Mouse (Mus musculus) small intestine, adult 2 months (tissue): ENCODE measurements at regions not wholly inside any gene's neighbourhood (a gene's known extent, or its start where the extent isn't known, plus 50 kb on each side); places are given as distances from the start of the nearest gene placed in this dataset.

Source experiments
- H3K27ac ChIP-seq: fragments of 200-500 bp; 2 replicates; pipeline ENCODE4 v1.5.1; 2012; ENCODE audit warnings: low read depth, low read length, control low read depth, inconsistent platforms; ENCODE audit not compliant: insufficient read depth
- H3K27me3 ChIP-seq: fragments of 200-500 bp; 2 replicates; pipeline ENCODE4 v1.6.1; 2012; ENCODE audit warnings: mild to moderate bottlenecking, moderate library complexity, low read length, inconsistent platforms; ENCODE audit not compliant: control insufficient read depth, insufficient read depth
- H3K36me3 ChIP-seq: fragments of 200-500 bp; 2 replicates; pipeline ENCODE4 v1.6.1; 2012; ENCODE audit warnings: mild to moderate bottlenecking, low read length, control low read depth, inconsistent platforms; ENCODE audit not compliant: control insufficient read depth, insufficient read depth
- H3K4me1 ChIP-seq: fragments of 200-500 bp; 2 replicates; pipeline ENCODE4 v1.6.1; 2012; ENCODE audit warnings: low read length, inconsistent platforms, mixed read lengths; ENCODE audit not compliant: control insufficient read depth, insufficient read depth, insufficient read length
- H3K4me3 ChIP-seq: fragments of 200-500 bp; 2 replicates; pipeline ENCODE4 v1.5.1; 2012; ENCODE audit warnings: low read depth, mild to moderate bottlenecking, control low read depth, inconsistent platforms, low read length, moderate library complexity
- CTCF ChIP-seq: fragments of 200-500 bp; IDR thresholded peaks from 2 replicates; pipeline ENCODE4 v1.5.1; 2012; ENCODE audit warnings: low read depth, mild to moderate bottlenecking, control low read depth, inconsistent platforms, low read length, moderate library complexity, mixed read lengths; ENCODE audit not compliant: insufficient replicate concordance, insufficient read length; ENCODE audit errors: extremely low read depth
- POLR2A ChIP-seq: fragments of 200-500 bp; IDR thresholded peaks from 2 replicates; pipeline ENCODE4 v1.6.1; 2012; ENCODE audit warnings: low read depth, mild to moderate bottlenecking, control low read depth, inconsistent platforms, low read length, moderate library complexity
- WGBS: fragments of 180-500 bp; shearing (Covaris S2); methylation state at CpG from one replicate; pipeline ENCODE4 v1.1.7; 2018; 5-methylcytosine and 5-hydroxymethylcytosine counted together

DNA sequence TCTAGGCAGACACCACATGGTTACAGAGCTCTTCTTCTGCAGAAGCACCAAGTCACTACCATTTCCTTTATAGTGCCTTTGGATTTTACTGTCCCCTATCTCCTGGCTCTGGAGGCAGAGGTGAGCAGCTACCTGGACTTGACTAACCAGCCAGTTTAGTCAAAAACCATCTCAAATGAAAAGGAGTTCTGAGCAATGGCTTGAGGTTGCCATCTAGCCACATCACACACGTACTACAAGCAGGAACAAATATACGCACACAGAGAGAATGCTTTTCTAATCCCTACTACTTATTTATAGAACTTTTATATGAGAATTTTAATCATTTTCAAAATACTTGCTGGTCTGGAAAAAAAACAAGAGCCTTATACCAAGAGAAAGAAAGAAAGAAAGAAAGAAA is 243.5 kb downstream of the Nsun3 start:
- Histone ChIP-seq H3K27ac (no peak overlapping the region), H3K4me1 (no peaks in the 10 kb centered on the region), H3K27me3 (no peaks in the 10 kb centered on the region), H3K4me3 (no peak overlapping the region), H3K36me3 (no peaks in the 10 kb centered on the region)
- no peak for TF ChIP-seq POLR2A
- TF ChIP-seq CTCF, result no peak
- 84% methylated on average over 2 of the region's 2 CpGs for WGBS

DNA sequence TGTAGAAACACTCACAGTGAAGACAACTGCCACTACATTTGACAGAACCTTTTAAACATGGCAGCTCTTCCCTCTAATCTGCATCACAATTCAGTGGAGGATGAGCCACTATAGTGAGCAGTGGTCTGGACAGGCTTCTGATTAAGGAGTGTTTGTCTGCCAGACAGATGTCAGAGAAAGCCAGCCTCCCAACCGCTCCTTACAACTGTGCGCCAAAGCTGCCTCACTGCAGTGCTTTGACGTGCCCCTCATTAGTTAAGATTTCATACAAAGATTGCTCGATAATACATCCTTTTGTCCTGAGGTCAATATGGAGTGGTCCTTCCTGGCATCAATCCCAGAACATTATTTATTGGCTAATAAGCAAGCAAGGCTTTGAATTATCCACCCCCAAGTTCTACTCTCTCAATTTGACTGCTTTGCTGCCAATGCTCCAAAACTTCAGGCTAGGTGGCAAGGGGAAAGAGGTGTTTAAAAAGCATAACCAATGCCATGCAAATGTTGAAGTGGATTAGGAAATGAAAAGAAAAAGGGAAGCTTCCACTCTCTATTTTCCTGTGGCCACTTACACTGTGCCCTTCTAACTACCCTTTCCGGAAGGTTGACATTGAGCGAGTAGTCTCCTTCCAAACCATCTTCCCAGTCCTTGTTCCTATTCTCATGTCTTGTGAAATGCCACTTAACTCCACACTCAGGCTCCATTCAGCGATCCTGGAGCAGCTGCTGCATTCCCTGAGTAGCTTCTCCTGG is 248.7 kb downstream of the Nsun3 start:
- no peak overlapping the region for H3K27ac ChIP-seq
- TF ChIP-seq CTCF (no peak), POLR2A (no peak)
- H3K4me3 ChIP-seq, result no peak overlapping the region
- H3K27me3 ChIP-seq, result no peaks in the 10 kb centered on the region
- no peaks in the 10 kb centered on the region for H3K4me1 ChIP-seq
- no peaks in the 10 kb centered on the region for H3K36me3 ChIP-seq
- 75% methylated on average over 7 of the region's 7 CpGs for WGBS

DNA sequence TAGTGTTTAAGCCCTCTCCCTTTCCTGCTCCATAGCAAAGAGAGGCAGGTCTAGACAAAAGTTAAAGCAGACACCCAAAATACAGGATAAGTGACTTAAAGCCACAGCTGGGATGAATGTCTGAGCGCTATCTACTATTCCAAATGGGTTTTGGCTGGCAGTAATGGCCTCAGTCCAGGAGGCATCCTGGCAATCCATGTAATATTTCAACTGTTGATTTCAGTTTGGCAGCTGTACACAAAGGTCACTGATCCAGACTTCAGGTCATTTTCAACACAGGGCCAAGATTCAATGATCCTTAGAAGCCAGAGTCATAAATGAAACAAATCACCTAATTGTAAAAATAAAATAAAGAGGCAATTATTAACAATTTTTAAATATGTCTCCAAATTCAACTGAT is 277.3 kb downstream of the Nsun3 start:
- Histone ChIP-seq H3K27me3 (no peaks in the 10 kb centered on the region), H3K27ac (no peak overlapping the region), H3K36me3 (no peaks in the 10 kb centered on the region), H3K4me1 (no peaks in the 10 kb centered on the region), H3K4me3 (no peak overlapping the region)
- no peak for TF ChIP-seq CTCF
- TF ChIP-seq POLR2A, result no peak
- 72% methylated on average over 1 of the region's 1 CpGs for WGBS

DNA sequence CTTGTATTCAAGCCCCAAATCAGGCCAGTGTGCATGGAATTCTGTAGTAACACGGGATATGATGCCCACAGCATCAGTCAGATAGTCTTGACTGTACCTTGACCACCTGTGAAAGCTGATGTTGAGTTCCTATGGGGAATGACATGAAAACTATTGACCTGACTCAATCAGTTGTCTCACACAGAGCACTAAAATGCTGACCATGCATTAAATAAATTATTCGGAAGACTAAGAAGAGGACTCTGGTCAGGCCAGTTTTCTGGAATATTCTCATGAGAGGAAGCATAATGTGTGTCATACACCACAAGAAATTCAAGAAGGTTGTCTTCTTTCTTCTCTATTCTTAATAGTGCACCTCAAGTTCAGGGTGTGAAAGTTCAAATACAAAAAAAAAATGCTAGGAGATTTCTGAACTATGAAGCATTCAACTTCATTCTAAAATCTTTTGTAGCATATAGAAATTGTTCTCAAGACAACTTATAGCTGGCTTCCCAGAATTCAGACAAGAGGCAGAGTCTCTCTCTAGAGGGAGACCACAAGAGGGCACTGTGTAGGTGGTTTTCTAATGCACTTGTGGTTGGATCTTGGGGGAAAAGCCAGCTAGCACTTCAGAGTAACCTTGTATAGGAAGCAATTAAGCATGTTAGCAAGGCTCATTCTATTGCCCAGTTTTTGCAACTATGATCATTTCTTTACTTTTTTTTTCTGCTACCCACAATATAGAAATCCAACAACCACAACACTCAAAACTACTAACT is 279.7 kb downstream of the Nsun3 start:
- Histone ChIP-seq H3K27ac (no peak overlapping the region), H3K36me3 (no peaks in the 10 kb centered on the region), H3K4me1 (no peaks in the 10 kb centered on the region), H3K4me3 (no peak overlapping the region), H3K27me3 (no peaks in the 10 kb centered on the region)
- 43% methylated on average over 2 of the region's 2 CpGs for WGBS
- no peak for TF ChIP-seq CTCF
- no peak for TF ChIP-seq POLR2A

DNA sequence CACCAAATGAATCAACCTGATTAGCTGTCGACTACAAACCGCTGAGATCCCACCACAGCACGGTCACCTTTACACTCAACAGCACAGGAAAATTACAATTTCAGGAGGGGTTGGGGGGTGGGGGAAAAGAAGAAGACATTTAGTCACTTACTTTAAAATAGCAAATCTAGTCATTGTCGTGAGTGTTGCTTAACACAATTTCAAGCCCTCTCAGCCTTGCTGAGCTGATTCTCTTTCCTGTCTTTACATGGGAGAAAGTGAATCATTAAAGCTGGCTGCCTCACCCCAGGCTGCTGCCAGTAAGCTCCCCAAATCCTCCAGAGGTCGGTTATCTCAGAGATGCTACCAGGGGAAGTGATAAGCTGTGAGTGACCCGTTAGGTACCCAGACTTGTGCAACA is 285.7 kb downstream of the Nsun3 start:
- Histone ChIP-seq H3K27ac (no peak overlapping the region), H3K27me3 (no peaks in the 10 kb centered on the region), H3K4me3 (no peak overlapping the region), H3K4me1 (no peaks in the 10 kb centered on the region), H3K36me3 (no peaks in the 10 kb centered on the region)
- TF ChIP-seq POLR2A, result no peak
- TF ChIP-seq CTCF, result no peak
- WGBS, result 56% methylated on average over 6 of the region's 6 CpGs

DNA sequence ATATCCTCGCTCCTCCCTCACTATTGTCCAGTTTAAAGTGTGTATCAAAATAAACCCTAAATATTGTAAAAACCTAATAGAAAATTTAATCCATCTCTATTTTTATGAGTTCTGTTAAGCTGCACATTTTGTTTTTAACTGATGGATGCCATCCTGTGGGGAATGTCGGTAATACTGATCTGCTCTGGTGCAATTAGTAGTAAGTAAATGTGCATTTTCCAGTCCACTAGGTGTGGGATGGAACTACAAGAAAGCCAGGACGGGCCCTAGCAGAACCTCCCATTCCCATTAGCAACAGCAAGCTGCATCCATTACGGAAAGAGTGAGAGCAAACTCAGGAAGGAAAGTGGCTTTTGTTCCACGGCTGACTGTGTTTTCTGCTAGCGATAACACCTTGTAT is 286.3 kb downstream of the Nsun3 start:
- 80% methylated on average over 6 of the region's 6 CpGs for WGBS
- H3K27me3 ChIP-seq, result no peaks in the 10 kb centered on the region
- no peak overlapping the region for H3K27ac ChIP-seq
- H3K4me1 ChIP-seq, result no peaks in the 10 kb centered on the region
- no peak overlapping the region for H3K4me3 ChIP-seq
- no peak for TF ChIP-seq POLR2A
- TF ChIP-seq CTCF, result no peak
- no peaks in the 10 kb centered on the region for H3K36me3 ChIP-seq

DNA sequence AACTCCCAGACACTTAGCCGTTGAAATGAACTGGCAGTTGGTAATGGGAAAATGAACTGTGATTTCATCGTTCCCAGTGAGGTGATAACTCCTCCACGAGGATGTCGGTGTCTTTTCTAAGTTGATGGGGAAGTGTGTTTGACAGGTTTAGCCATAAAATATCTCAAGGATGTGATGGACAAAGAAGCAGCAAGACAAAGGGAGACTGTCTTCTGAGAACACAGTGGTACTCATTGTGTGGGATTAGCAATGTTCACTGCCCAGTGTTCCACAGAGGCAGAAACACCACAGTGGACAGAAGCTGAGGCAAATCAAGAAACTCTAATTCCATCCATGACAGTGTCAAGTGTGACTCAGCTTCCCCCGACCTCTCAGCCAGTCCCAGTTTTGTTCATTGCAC is 287.9 kb downstream of the Nsun3 start:
- 78% methylated on average over 5 of the region's 5 CpGs for WGBS
- H3K36me3 ChIP-seq, result no peaks in the 10 kb centered on the region
- TF ChIP-seq POLR2A (no peak), CTCF (no peak)

DNA sequence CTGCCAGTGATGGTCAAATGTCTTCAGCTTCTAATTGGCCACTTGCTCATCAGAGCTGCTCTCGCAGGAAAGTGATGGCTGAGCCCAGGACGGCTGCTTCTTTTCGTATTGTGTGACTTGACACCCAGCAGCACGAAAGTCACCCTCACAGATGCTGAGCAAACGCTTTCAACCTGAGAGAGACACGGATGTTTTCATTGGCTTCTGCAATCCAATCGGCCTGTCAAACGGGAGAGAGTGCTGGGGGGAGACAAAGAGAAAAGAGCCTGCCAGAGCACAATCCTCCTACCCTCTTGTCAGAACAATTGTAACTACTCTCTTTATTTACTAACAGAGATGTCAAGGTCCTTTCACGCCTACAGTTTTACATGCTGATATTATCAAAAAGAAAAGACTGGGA is 289.9 kb downstream of the Nsun3 start:
- Histone ChIP-seq H3K27me3 (no peaks in the 10 kb centered on the region), H3K36me3 (no peaks in the 10 kb centered on the region), H3K4me1 (no peaks in the 10 kb centered on the region), H3K27ac (no peak overlapping the region), H3K4me3 (no peak overlapping the region)
- 47% methylated on average over 9 of the region's 9 CpGs for WGBS
- TF ChIP-seq POLR2A (no peak), CTCF (no peak)

More for the DNA sequence above, 287.9 kb downstream of the Nsun3 start:
- no peaks in the 10 kb centered on the region for H3K4me1 ChIP-seq
- no peaks in the 10 kb centered on the region for H3K27me3 ChIP-seq
- no peak overlapping the region for H3K4me3 ChIP-seq
- no peak overlapping the region for H3K27ac ChIP-seq
